Mouse (Mus musculus): Measurements from ENCODE around the gene Fam3c. TPM values are rescaled to one million over a fixed set of nuclear protein-coding genes. Genes with fewer than 3 reads are reported as not detected.
A peak's percentile ranks its signal among the peaks of the same experiment; 100 is the strongest.

The Fam3c gene
- polyA plus RNA-seq, 1 experiment: 7.2 TPM

GRCm38 (mm10) chr6:22258784-22259183 is 97.3 kb downstream of the Fam3c start:
- 28% methylated on average over 4 of the region's 4 CpGs for WGBS
- peak; percentile 67 for DNase-seq (ENCODE audit: low read depth, low spot score)

Other genes starting within 250 kb of the Fam3c start
- not detected in 2 replicates for gene Wnt16, start 68.0 kb downstream of the Fam3c start, polyA plus RNA-seq (2012; rRNA removed)

All from large intestine, adult 2 months (tissue).